Mouse (Mus musculus) heart, adult 2 months (tissue): ENCODE measurements at regions not wholly inside any gene's neighbourhood (a gene's known extent, or its start where the extent isn't known, plus 50 kb on each side); places are given as distances from the start of the nearest gene placed in this dataset.

Source experiments
- CTCF ChIP-seq: fragments of 200-600 bp; IDR thresholded peaks from 2 replicates; pipeline ENCODE4 v1.8.1; 2022; ENCODE audit warnings: antibody characterized with exemption, mild to moderate bottlenecking, moderate library complexity
- EP300 ChIP-seq: fragments of 200-500 bp; IDR thresholded peaks from 2 replicates; pipeline ENCODE4 v1.6.1; 2011; ENCODE audit warnings: low read depth, low read length, control low read depth; ENCODE audit not compliant: insufficient read depth
- POLR2A ChIP-seq: fragments of 200-500 bp; IDR thresholded peaks from 2 replicates; pipeline ENCODE4 v1.6.1; 2011; ENCODE audit warnings: mild to moderate bottlenecking, low read depth, low read length, control low read depth; ENCODE audit not compliant: insufficient read depth

DNA sequence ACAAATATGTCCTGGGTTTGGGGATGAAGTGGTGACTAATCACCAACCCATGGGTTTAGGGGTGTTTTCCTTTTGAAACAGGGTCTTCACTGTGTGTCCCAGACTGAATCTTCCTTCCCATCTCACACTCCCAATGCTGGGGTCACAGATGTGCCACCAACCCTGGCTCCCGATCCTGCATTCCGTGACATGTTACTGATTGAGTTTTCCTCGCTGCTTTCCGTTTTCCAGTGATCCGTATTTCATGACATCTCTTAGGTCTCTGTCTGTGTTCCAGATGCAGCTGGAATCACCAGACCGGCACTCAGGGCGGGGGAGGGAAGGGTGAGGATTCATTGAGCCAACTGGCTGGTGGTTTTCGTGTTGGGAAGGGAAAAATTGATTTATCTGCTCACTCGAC, 157.1 kb downstream of the Opa1 start:
- no peak for TF ChIP-seq CTCF
- TF ChIP-seq POLR2A: no peak
- no peak for TF ChIP-seq EP300
